Mouse (Mus musculus) cerebellum, adult 2 months (tissue): ENCODE measurements around the gene Rab19.

Source experiments
- CTCF ChIP-seq: fragments of 200-500 bp; IDR thresholded peaks from 2 replicates; pipeline ENCODE4 v1.5.1; 2011; ENCODE audit warnings: low read depth, mild to moderate bottlenecking, control low read depth, low read length, moderate library complexity, borderline replicate concordance; ENCODE audit not compliant: insufficient read depth
- POLR2A ChIP-seq: fragments of 200-500 bp; IDR thresholded peaks from 2 replicates; pipeline ENCODE4 v1.6.1; 2011; ENCODE audit warnings: low read length, control low read depth, borderline replicate concordance; ENCODE audit not compliant: insufficient read depth

GRCm38 (mm10) chr6:39400343-39400742, 19.4 kb downstream of the Rab19 start:
- TF ChIP-seq CTCF (peak; percentile 59), POLR2A (no peak)
